Mouse (Mus musculus) fat pad, adult 2 months (tissue): Measurements from ENCODE around the gene E2f2.

ENCODE experiments used
- DNase-seq: peaks from one replicate; pipeline ENCODE4 v3.0.0-alpha.2; 2011; ENCODE audit warnings: low read depth, low spot score; ENCODE audit errors: extremely low read depth

The E2f2 gene

GRCm38 (mm10) chr4:136239622-136240021 lies 67.4 kb downstream of the E2f2 start:
- DNase-seq: no peak

- no peak for DNase-seq
Observed at GRCm38 (mm10) chr4:136240123-136240522, 67.9 kb downstream of the E2f2 start.

- DNase-seq: no peak
Observed at GRCm38 (mm10) chr4:136240955-136241354, 68.8 kb downstream of the E2f2 start.

- no peak for DNase-seq
Observed at GRCm38 (mm10) chr4:136242065-136242703, 70.0 kb downstream of the E2f2 start.

GRCm38 (mm10) chr4:136242728-136243127 lies 70.5 kb downstream of the E2f2 start:
- no peak for DNase-seq

GRCm38 (mm10) chr4:136244208-136244607 lies 72.0 kb downstream of the E2f2 start:
- DNase-seq: no peak
